Mouse (Mus musculus) brain, embryonic 14.5 days (tissue): ENCODE measurements around the gene Rasgef1a.

Source experiments
- CTCF ChIP-seq: fragments of 200-500 bp; IDR thresholded peaks from 2 replicates; pipeline ENCODE4 v1.5.1; 2012; ENCODE audit warnings: inconsistent platforms, mild to moderate bottlenecking, moderate library complexity, borderline replicate concordance; ENCODE audit not compliant: insufficient read depth, insufficient read length; ENCODE audit errors: extremely low read depth
- POLR2A ChIP-seq: fragments of 200-500 bp; IDR thresholded peaks from 2 replicates; pipeline ENCODE4 v1.6.1; 2012; ENCODE audit warnings: mild to moderate bottlenecking, inconsistent platforms, borderline replicate concordance; ENCODE audit not compliant: poor library complexity, insufficient read depth, insufficient read length, severe bottlenecking; ENCODE audit errors: extremely low read depth

GRCm38 (mm10) chr6:117990649-117991048 lies 20.6 kb upstream of the Rasgef1a start:
- TF ChIP-seq CTCF (no peak), POLR2A (no peak)
